Mouse (Mus musculus) hematopoietic stem cell, adult 5-6 weeks (primary cell): ENCODE results near the gene Trpc7. TPM values are rescaled to one million over a fixed set of nuclear protein-coding genes. Genes with fewer than 3 reads are reported as not detected.

ENCODE experiments used
- ATAC-seq, 2 experiments: fragments of 125-278 bp in 1 of 2; replicated peaks in 1 of 2; 2 replicates each; pipeline ENCODE4 v1.8.0; 2016 to 2017; ENCODE audit warnings: inconsistent platforms in 2 of 2, mild to moderate bottlenecking in 2 of 2, moderate number of reproducible peaks in 2 of 2, low read depth in 1 of 2, moderate TSS enrichment in 1 of 2; ENCODE audit not compliant: low FRiP score in 2 of 2, poor library complexity in 2 of 2, severe bottlenecking in 2 of 2, insufficient read depth in 1 of 2, low TSS enrichment in 1 of 2
- total RNA-seq: library from RNA; stranded (forward); fragments of 172-1452, 232-1000 nt; gene quantifications from 2 replicates; pipeline ENCODE4 v1.2.3, GENCODE M21; 2017

The Trpc7 gene
- total RNA-seq, 1 experiment from 2014 or later: not detected

- ATAC-seq: no peak
Measured at GRCm38 (mm10) chr13:56729046-56729445, 166.7 kb downstream of the Trpc7 start.

GRCm38 (mm10) chr13:56726551-56726950, 169.2 kb downstream of the Trpc7 start:
- no peak for ATAC-seq

Other genes starting within 250 kb of the Trpc7 start
- gene Smad5, start 193.0 kb downstream of the Trpc7 start, total RNA-seq: 40.5 and 50.3 TPM in 2 replicates
- not detected in 2 replicates for gene Gm45623, start 142.2 kb downstream of the Trpc7 start, total RNA-seq